Mouse (Mus musculus): ENCODE measurements around the gene Scg3.
"Not testable (repeated sequence)": the region's sequence is repeated elsewhere in the genome, so short reads cannot be mapped to it uniquely, and the experiment has no call there.

Gene Scg3

GRCm38 (mm10) chr9:75683426-75684191, at the start of gene Scg3:
Gene Scg3 (minus strand): TSS chr9:75684056.
- peak; percentile 88 for DNase-seq (ENCODE audit: low spot score)

DNA sequence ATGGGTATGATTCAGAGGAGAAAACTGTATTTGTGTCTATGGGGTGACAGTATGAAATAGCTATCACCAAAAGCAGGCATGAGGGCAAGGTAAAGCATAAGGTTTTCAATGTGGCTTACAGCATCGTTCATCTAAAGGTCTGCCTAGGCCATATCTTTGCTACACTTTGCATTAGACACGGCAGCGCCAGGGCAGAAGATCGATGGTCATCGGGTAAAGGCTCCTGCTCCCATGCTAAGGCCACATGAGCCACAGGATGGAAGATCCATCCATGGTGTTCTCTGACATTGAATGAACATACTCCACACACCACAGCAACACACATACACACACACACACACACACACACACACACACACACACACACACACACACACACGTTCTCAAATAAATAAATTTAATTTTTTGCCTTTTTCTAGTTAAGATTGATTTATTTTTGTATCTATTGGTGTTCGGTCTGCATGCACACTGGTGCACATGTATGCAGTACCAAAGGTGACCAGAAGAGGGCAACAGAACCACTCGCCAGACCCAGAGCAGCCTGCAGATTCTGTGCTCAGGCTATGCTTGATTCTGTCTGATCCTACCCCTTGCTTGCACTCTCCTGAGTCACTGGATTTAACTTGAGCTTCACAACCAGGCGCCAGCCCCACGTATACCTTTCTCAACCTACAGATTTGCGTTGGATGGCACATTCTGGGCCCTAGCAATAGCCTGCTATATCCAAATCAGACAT, 36.3 kb upstream of the Scg3 start:
- DNase-seq (ENCODE audit: low spot score) = peak; percentile 44

- no peak for DNase-seq (ENCODE audit: low spot score)
Observed at GRCm38 (mm10) chr9:75719481-75719880, 35.6 kb upstream of the Scg3 start.

GRCm38 (mm10) chr9:75684772-75685171, 916 bp upstream of the Scg3 start:
- DNase-seq (ENCODE audit: low spot score) = peak; percentile 23

DNA sequence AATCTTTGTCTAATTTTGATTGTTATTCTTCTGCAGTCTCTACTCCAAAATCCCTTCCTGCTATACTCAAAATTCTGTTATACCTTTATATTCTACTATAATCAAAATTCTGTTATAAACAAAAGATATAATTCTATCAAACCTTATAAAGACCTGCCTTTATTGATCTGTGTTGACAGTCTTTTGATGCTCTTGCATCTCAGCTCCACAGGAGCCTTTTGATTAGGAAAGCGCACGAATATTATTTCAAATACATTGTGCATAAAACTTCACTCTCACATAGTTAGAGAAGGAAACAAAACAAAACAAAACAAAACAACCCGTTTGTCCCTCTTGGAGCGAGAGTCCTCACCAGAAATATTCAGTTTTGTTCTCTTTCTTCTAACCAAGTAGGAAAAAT, 436 bp upstream of the Scg3 start:
- no peak for DNase-seq (ENCODE audit: low spot score)

- no peak for DNase-seq (ENCODE audit: low spot score)
Observed at GRCm38 (mm10) chr9:75680606-75681005, 3.2 kb downstream of the Scg3 start.

DNA sequence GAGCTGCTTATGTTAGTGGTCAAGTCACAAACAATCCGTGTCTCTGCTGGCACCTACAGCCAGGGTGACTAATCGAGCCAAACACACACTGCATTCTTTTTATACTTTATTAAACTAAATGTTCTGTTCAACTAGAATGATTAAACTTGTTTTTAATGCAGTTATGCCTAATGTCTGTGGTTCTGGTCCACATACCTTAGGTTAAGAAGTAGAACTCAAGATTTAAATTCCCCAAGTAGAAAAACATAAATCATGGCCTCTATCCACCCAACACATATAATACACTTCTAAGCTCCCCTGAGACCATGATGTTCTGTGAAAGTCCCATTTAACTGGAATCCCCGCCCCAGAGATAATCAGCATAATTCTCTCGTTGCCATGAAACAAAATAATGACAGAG, 4.2 kb downstream of the Scg3 start:
- no peak for DNase-seq (ENCODE audit: low spot score)

DNA sequence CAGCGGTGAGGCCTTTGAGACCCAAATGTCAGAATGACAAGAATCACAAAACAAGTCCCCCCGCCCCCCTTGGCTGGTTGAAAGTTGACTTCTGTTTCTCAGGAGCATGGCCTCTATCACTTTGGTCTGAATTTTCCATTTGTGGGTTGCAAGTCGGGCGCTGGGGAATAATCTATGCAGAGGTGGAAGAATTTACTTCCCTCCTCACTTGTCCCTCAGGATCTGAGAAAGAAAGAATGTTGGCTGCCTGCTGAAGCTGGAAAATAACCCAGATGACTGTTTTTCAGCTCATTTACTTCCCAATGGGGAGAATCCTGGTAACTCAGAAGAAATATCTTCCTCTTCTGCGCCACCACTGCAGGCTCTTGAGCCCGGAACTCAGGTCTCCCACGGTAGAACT, 5.5 kb downstream of the Scg3 start:
- DNase-seq (ENCODE audit: low spot score) = no peak

- peak; percentile 58 for DNase-seq (ENCODE audit: low spot score)
Observed at GRCm38 (mm10) chr9:75676226-75676625, 7.6 kb downstream of the Scg3 start.

DNA sequence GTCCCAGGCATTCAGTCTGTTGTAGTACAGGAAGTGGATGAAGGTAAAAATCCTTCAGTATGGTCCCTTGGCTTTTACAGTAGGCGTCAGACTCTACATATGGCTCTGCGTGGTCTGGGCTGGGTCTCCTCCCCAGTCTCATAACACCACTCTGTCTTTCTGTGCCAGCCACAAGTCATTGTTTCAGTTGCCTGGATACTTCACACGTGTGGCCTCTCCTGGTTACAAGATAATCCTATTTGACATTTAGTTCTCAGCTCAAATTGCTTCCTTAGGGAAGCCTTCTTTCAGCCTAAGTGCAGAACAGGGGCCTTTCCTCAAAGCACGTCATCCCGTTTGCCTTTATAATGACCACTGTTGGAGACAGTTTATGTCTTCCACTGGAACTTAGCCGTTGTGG, 11.1 kb downstream of the Scg3 start:
- DNase-seq (ENCODE audit: low spot score) = no peak

DNA sequence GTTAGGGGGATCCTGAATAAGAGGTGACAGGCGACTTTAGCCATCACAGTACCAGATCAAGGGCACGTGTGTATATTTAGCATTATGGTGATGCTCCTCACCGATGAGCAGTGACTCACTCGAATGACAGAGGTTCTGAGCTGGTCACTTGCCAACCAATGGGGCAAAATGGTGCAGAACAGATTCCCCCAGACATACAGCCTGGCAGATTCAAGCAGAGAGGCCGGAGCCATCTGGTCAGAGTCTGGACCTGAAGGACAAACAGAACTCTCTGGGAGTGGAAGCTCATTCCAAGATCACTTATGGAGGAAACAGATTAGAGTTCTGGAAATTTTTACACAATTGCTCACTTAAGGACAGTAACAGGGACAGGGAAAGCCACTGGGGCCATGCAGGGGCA, 17.2 kb downstream of the Scg3 start:
- no peak for DNase-seq (ENCODE audit: low spot score)

GRCm38 (mm10) chr9:75665364-75665763, 18.5 kb downstream of the Scg3 start:
- DNase-seq (ENCODE audit: low spot score) = no peak

GRCm38 (mm10) chr9:75660917-75661316, 22.9 kb downstream of the Scg3 start:
- DNase-seq (ENCODE audit: low spot score) = peak; percentile 34

GRCm38 (mm10) chr9:75656456-75656855, 27.4 kb downstream of the Scg3 start:
- not testable (repeated sequence) for DNase-seq (ENCODE audit: low spot score)

DNA sequence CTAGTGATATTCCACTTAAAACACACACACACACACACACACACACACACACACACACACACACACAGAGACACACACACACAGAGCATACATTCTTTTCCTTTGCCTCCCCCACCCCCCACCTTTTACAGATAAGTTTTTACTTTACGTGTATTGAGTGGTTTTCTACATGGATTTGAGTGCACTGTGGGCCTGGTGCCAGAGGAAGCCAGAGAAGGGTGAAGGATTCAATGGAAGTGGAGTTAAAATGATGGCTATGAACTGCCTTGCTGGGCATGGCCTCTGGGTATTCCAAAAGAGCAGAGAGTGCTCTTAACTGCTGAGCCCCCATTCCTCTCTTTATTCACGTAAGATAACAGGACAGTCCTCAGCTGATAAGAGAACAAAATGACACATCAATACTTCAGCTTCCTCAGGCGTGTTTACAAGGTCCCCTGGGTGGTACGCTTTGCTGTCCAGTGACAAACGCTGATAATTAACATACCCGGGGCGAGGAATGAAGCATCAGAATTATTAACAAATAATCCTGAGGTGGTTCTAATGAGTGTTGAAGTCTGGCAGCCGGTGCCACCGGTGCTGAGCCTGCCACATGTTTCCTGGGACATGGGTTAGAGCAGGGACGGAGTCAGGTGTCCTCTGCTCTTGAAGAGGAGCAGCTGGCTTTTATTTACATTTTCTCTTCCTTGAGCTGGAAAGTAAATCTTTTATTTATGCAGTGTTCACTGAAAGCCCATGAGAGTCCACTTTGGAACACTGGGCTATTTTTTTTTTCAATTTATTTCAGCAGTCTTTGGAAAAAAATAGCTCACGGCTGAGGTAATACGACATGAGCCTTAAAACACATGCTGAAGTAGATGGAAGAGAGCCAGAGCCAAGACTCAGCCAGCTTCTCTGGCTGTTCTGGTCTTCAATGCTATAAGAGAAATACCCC, 29.6 kb downstream of the Scg3 start:
- no peak for DNase-seq (ENCODE audit: low spot score)

DNA sequence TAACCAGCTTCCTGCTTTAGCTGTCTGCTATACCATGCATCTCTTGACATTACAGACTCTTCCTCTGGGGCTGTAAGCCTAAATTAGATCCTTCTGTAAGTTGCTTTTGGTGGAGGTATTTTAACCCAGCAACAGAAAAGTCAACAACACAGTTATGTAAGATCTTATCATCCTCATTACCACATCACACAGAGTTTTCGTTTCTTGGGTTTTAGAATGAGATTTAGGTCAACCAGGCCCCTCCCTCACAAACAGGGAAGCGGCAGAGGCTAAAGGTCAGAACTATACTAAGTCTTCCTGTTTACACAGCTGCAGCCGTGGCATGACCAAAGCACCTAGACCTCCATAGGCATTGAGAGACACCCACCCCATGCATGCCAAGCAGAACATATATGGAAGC, 38.5 kb downstream of the Scg3 start:
- DNase-seq (ENCODE audit: low spot score) = no peak

GRCm38 (mm10) chr9:75634226-75634625, 49.6 kb downstream of the Scg3 start:
- no peak for DNase-seq (ENCODE audit: low spot score)

GRCm38 (mm10) chr9:75633603-75634002, 50.3 kb downstream of the Scg3 start:
- no peak for DNase-seq (ENCODE audit: low spot score)

DNA sequence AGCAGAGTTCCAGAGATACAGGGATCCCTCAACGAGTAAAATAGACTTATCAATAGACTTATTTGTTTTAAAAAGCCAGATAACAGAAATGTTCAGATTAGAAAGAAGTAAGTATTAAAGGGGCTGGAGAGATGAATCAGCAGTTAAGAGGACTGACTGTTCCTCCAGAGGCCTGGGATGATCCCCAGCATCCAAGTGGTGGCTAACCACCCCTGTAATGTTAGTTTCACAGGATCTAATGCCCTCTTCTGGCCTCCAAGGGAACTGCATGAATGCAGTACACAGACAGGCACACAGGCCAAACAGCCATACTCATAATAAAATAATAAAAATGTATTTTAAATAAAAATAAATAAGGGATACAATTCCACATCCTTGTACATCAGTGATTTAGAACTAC, 51.0 kb downstream of the Scg3 start:
- no peak for DNase-seq (ENCODE audit: low spot score)

GRCm38 (mm10) chr9:75632111-75632510, 51.7 kb downstream of the Scg3 start:
- DNase-seq (ENCODE audit: low spot score) = no peak

DNA sequence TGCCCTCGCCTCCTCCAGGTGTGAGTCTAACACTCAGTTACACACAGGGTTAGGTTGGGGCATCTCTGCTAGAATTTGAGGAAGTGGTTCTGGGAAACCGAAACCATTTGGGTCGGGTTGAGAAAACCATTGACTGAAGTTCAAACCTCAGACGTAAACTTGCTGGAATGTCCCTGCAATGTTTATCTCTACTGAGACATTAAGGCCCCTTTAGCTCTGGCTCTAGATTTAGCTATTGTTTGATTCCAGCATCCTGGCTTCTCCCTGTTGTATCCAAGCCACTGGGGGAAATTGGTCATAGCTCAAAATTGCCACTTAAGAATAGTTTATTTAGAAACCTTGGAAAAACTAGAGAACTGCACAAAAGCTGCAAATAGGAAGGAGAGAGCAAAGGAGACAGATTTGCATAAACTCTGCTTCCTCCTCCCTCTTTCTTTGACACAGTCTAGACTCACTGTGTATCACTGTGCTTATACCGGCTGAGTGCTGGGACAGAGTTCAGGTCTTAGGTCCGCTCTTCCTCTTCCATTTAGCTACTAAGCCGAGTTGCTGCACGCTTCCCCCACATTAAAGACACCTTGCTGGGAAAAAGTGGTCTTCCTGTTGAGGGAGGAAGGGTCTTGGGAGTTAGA, 52.9 kb downstream of the Scg3 start:
- no peak for DNase-seq (ENCODE audit: low spot score)

GRCm38 (mm10) chr9:75626308-75626604, 57.6 kb downstream of the Scg3 start:
- no peak for DNase-seq (ENCODE audit: low spot score)
